Mouse (Mus musculus) brain, embryonic 14.5 days (tissue): ENCODE results near the gene Nfkb1.

Source experiments
- CTCF ChIP-seq: fragments of 200-500 bp; IDR thresholded peaks from 2 replicates; pipeline ENCODE4 v1.5.1; 2012; ENCODE audit warnings: inconsistent platforms, mild to moderate bottlenecking, moderate library complexity, borderline replicate concordance; ENCODE audit not compliant: insufficient read depth, insufficient read length; ENCODE audit errors: extremely low read depth
- POLR2A ChIP-seq: fragments of 200-500 bp; IDR thresholded peaks from 2 replicates; pipeline ENCODE4 v1.6.1; 2012; ENCODE audit warnings: mild to moderate bottlenecking, inconsistent platforms, borderline replicate concordance; ENCODE audit not compliant: poor library complexity, insufficient read depth, insufficient read length, severe bottlenecking; ENCODE audit errors: extremely low read depth

DNA sequence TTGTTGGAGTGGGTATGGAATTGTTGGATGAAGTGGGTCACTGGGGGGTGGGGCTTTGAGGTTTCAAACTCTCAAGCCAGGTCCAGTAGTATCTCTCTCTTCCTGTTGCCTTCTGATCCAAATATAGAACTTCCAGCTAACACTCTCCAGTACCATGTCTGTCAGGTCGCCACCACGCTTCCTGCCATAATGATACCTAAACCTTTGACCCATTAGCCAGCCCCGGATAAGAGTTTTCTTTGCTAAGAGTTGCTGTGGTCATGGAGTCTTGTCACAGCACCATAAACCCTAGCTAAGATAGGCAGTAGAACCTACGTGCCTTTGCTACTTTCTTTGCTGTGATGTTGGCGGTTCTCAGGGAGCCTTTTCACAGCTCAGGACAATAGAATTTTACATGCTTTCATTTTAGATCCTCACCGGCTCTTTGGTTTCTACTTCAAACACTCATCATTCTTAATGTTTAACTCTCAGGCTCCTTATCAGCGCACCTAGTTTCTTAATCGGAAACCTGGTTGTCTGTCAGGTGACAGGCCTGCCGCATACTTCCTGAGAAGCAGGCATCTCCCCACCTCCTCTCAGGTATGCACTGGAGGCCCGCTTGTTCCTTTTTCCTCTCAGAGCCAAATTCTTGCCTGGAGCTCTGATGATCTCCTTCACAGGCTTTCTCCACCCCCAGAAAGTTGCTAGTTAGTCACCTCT, 41.5 kb upstream of the Nfkb1 start:
- TF ChIP-seq POLR2A: no peak
- TF ChIP-seq CTCF: no peak
